Mouse (Mus musculus) ES-E14 (cell line): ENCODE measurements around the gene Stub1. TPM values are rescaled to one million over a fixed set of nuclear protein-coding genes. Genes with fewer than 3 reads are reported as not detected.

Experiments
- DNase-seq: peaks from one replicate; pipeline ENCODE4 v3.0.0-alpha.2; 2013; ENCODE audit warnings: low read depth, low spot score
- H3K27ac ChIP-seq: 2 replicates; pipeline ENCODE4 v1.5.1; 2012; ENCODE audit warnings: low read depth, mild to moderate bottlenecking, low read length, moderate library complexity, mixed read lengths; ENCODE audit not compliant: poor library complexity, insufficient read depth, severe bottlenecking
- H3K36me3 ChIP-seq: 2 replicates; pipeline ENCODE4 v1.6.1; 2012; ENCODE audit warnings: mild to moderate bottlenecking, low read length, moderate library complexity, mixed read lengths; ENCODE audit not compliant: control insufficient read depth, poor library complexity, insufficient read depth, severe bottlenecking
- H3K4me1 ChIP-seq, 2 experiments: fragments of 150-350 bp in 1 of 2; sonication (generic) in 1 of 2; 2 replicates each; pipeline ENCODE4 v1.6.1; 2012; ENCODE audit warnings: low read length in 2 of 2, mild to moderate bottlenecking in 1 of 2, mixed read lengths in 1 of 2; ENCODE audit not compliant: control insufficient read depth in 2 of 2, insufficient read depth in 2 of 2, poor library complexity in 1 of 2
- H3K4me3 ChIP-seq, 2 experiments: fragments of 150-350 bp in 1 of 2; sonication (generic) in 1 of 2; 2 replicates each; pipeline ENCODE4 v1.5.1; 2012; ENCODE audit warnings: low read length in 2 of 2, low read depth in 1 of 2, mild to moderate bottlenecking in 1 of 2, mixed read lengths in 1 of 2; ENCODE audit not compliant: insufficient read depth in 1 of 2, poor library complexity in 1 of 2, severe bottlenecking in 1 of 2
- H3K9ac ChIP-seq: 2 replicates; pipeline ENCODE4 v1.6.1; 2012; ENCODE audit warnings: low read depth, mild to moderate bottlenecking, low read length, mixed read lengths; ENCODE audit not compliant: poor library complexity, insufficient read depth, severe bottlenecking
- H3K9me3 ChIP-seq: fragments of 150-350 bp; sonication (generic); 2 replicates; pipeline ENCODE4 v1.6.1; 2012; ENCODE audit warnings: low read depth, mild to moderate bottlenecking, low read length; ENCODE audit not compliant: control insufficient read depth, insufficient read depth
- CHD2 ChIP-seq: IDR thresholded peaks from 2 replicates; pipeline ENCODE4 v1.6.1; 2014; ENCODE audit warnings: mild to moderate bottlenecking, low read depth, low read length, inconsistent platforms
- HCFC1 ChIP-seq: IDR thresholded peaks from 2 replicates; pipeline ENCODE4 v1.6.1; 2012; ENCODE audit warnings: low read length, inconsistent platforms, borderline replicate concordance; ENCODE audit not compliant: insufficient read depth
- MAFK ChIP-seq: IDR thresholded peaks from 2 replicates; pipeline ENCODE4 v1.6.1; 2014; ENCODE audit warnings: mild to moderate bottlenecking, low read depth, low read length, inconsistent platforms; ENCODE audit not compliant: insufficient read depth
- ZC3H11A ChIP-seq: IDR thresholded peaks from 2 replicates; pipeline ENCODE4 v1.6.1; 2012; ENCODE audit warnings: low read depth, mild to moderate bottlenecking, inconsistent platforms, low read length, borderline replicate concordance
- ZNF384 ChIP-seq: IDR thresholded peaks from 2 replicates; pipeline ENCODE4 v1.6.1; 2012; ENCODE audit warnings: low read depth, low read length, inconsistent platforms
- in situ Hi-C, 2 experiments: fragments of 600-800 bp; cut with MboI; formaldehyde crosslinking; loops; one replicate each; pipeline ENCODE4 v1.15.1; 2025; ENCODE audit warnings: low sequenced_read_pairs in 2 of 2, inconsistent platforms in 1 of 2; ENCODE audit not compliant: unreplicated experiment in 2 of 2
- total RNA-seq: library from RNA; depleted of rRNA; stranded (reverse); fragments of 300-350 nt; gene quantifications from 2 replicates; pipeline ENCODE4 v1.2.3, GENCODE M21; 2012; rRNA removed

Gene Stub1
- total RNA-seq, 1 experiment = 161 TPM

DNA sequence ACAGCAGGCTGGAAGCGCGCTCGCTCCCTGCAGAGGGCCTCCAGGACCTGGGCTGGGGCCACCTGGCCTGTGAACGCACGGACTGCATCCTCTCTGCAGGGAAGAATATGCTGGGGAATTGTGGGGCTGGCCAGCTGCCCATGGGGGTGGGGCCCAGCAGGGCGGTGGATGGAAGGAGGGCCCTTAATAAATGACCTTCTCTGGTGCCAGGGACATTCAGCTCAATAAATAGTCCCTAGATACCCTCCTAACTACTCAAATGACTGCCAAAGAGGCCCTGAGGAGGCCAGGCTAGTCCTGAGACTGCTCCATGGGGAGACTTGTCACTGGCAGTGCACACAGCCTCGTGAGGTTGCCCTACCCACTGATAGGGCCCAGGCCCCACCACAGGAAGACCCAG lies 50.1 kb downstream of the Stub1 start:
- no peak overlapping the region for H3K27ac ChIP-seq
- no peak for DNase-seq
- no peaks in the 10 kb centered on the region for H3K9me3 ChIP-seq
- H3K4me1 ChIP-seq = peaks cover 3 to 5% of the 10 kb centered on the region in 2 experiments; a peak in 1 of 4 replicates
- no peak for TF ChIP-seq ZNF384
- TF ChIP-seq CHD2 = no peak
- TF ChIP-seq HCFC1 = no peak
- TF ChIP-seq ZC3H11A = no peak
- TF ChIP-seq MAFK = no peak
- no peak overlapping the region for H3K4me3 ChIP-seq
- peaks cover 38% of the 10 kb centered on the region for H3K36me3 ChIP-seq
- in situ Hi-C loops = no loop called here
- H3K9ac ChIP-seq = no peak overlapping the region

DNA sequence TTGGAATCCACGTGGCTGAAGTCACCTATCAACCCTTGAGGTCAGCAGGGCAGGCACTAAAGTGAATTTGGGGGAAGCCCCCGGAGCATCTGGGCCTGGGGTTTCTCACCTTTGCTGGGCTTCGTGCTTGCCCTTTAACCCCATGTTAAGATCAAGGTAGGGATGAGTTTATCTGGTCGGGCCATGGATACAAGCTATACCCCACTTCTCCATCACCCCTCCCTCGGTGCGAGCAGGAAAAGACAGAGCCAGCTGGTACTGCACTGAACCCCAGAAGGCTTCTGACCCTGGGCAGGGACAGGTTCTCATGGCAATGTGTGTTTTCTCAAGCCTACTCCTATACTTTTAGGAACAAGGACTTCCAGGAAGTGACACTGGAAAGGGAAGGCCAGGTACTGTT lies 51.9 kb downstream of the Stub1 start:
- in situ Hi-C loops = no loop called here
- Histone ChIP-seq H3K27ac (no peak overlapping the region), H3K4me1 (peaks cover 3 to 5% of the 10 kb centered on the region in 2 experiments; a peak in 1 of 4 replicates), H3K9me3 (no peaks in the 10 kb centered on the region), H3K9ac (no peak overlapping the region), H3K36me3 (peaks cover 45% of the 10 kb centered on the region), H3K4me3 (no peak overlapping the region)
- DNase-seq = no peak
- no peak for TF ChIP-seq ZNF384
- no peak for TF ChIP-seq CHD2
- no peak for TF ChIP-seq MAFK
- no peak for TF ChIP-seq ZC3H11A
- no peak for TF ChIP-seq HCFC1

Other genes with a start within 250 kb of the Stub1 start
- 9.9 and 14.5 TPM in 2 replicates for gene Gng13, start 116.2 kb downstream of the Stub1 start, total RNA-seq
- 102 and 151 TPM in 2 replicates for gene Chtf18, start 106.0 kb downstream of the Stub1 start, total RNA-seq
- 7.6 and 8.7 TPM in 2 replicates for gene Rpusd1, start 105.7 kb downstream of the Stub1 start, total RNA-seq
- gene Mslnl, start 97.4 kb downstream of the Stub1 start, total RNA-seq = 0.27 and 0.58 TPM in 2 replicates
- 7.5 and 16.0 TPM in 2 replicates for gene Msln, start 79.0 kb downstream of the Stub1 start, total RNA-seq
- gene Narfl, start 59.6 kb downstream of the Stub1 start, total RNA-seq = 27.0 and 32.7 TPM in 2 replicates
- 14.5 and 29.5 TPM in 2 replicates for gene Haghl, start 47.7 kb downstream of the Stub1 start, total RNA-seq
- 0.22 and 0.26 TPM in 2 replicates for gene Ccdc78, start 46.8 kb downstream of the Stub1 start, total RNA-seq
- 32.8 and 60.6 TPM in 2 replicates for gene Fam173a, start 40.5 kb downstream of the Stub1 start, total RNA-seq
- gene AC134908.4, start 37.7 kb downstream of the Stub1 start, total RNA-seq = not detected in 2 replicates
- gene Metrn, start 36.3 kb downstream of the Stub1 start, total RNA-seq = 46.1 and 62.7 TPM in 2 replicates
- 1.7 TPM in 2 replicates for gene Fbxl16, start 24.3 kb downstream of the Stub1 start, total RNA-seq
- gene Wdr24, start 9.8 kb downstream of the Stub1 start, total RNA-seq = 28.6 and 43.4 TPM in 2 replicates
- gene Jmjd8, start 4.5 kb downstream of the Stub1 start, total RNA-seq = 25.1 and 46.4 TPM in 2 replicates
- gene Rhbdl1, start 3.9 kb upstream of the Stub1 start, total RNA-seq = 1.1 and 2.6 TPM in 2 replicates
- 2.0 and 2.7 TPM in 2 replicates for gene Gm20683, start 8.4 kb upstream of the Stub1 start, total RNA-seq
- gene Rhot2, start 11.4 kb upstream of the Stub1 start, total RNA-seq = 36.8 and 52.6 TPM in 2 replicates
- gene Wdr90, start 28.1 kb upstream of the Stub1 start, total RNA-seq = 24.7 and 50.5 TPM in 2 replicates
- 12.3 and 12.6 TPM in 2 replicates for gene Mcrip2, start 35.4 kb upstream of the Stub1 start, total RNA-seq
- gene Mettl26, start 41.7 kb upstream of the Stub1 start, total RNA-seq = 26.5 and 26.6 TPM in 2 replicates
- 3.3 TPM in 2 replicates for gene Wfikkn1, start 47.5 kb upstream of the Stub1 start, total RNA-seq
- gene Rab40c, start 86.3 kb upstream of the Stub1 start, total RNA-seq = 14.6 and 15.7 TPM in 2 replicates
- 44.4 and 56.9 TPM in 2 replicates for gene Pigq, start 111.5 kb upstream of the Stub1 start, total RNA-seq
- 0.16 and 0.18 TPM in 2 replicates for gene Nhlrc4, start 111.6 kb upstream of the Stub1 start, total RNA-seq
- gene A930017K11Rik, start 119.2 kb upstream of the Stub1 start, total RNA-seq = not detected in 2 replicates
- 18.0 and 19.0 TPM in 2 replicates for gene Capn15, start 152.4 kb upstream of the Stub1 start, total RNA-seq
- 9.4 and 11.2 TPM in 2 replicates for gene Rab11fip3, start 236.2 kb upstream of the Stub1 start, total RNA-seq